Mouse (Mus musculus) hindbrain, postnatal 0 days (tissue): ENCODE measurements at regions not wholly inside any gene's neighbourhood (a gene's known extent, or its start where the extent isn't known, plus 50 kb on each side); places are given as distances from the start of the nearest gene placed in this dataset.

Source experiments
- ATAC-seq: fragments of 200-750 bp; cut with Nextera tagmentation; 2 replicates; pipeline ENCODE4 v1.8.0; 2017; ENCODE audit warnings: mild to moderate bottlenecking, moderate TSS enrichment, moderate library complexity
- DNase-seq: peaks from one replicate; pipeline ENCODE4 v3.0.0-alpha.2; 2015; ENCODE audit warnings: low spot score
- H3K27ac ChIP-seq: fragments of 300-500 bp; sonication (generic); 2 replicates; pipeline ENCODE4 v1.5.1; 2014; ENCODE audit warnings: mild to moderate bottlenecking
- H3K27me3 ChIP-seq: fragments of 300-500 bp; sonication (generic); 2 replicates; pipeline ENCODE4 v1.6.1; 2014; ENCODE audit warnings: low read length, mixed read lengths; ENCODE audit not compliant: insufficient read depth
- H3K36me3 ChIP-seq: fragments of 300-500 bp; sonication (generic); 2 replicates; pipeline ENCODE4 v1.6.1; 2014; ENCODE audit warnings: low read length, mixed read lengths; ENCODE audit not compliant: insufficient read depth
- H3K4me1 ChIP-seq: fragments of 300-500 bp; sonication (generic); 2 replicates; pipeline ENCODE4 v1.6.1; 2014; ENCODE audit warnings: antibody characterized with exemption, low read length, mixed read lengths; ENCODE audit not compliant: insufficient read depth
- H3K4me2 ChIP-seq: fragments of 300-500 bp; sonication (generic); 2 replicates; pipeline ENCODE4 v1.6.1; 2014; ENCODE audit warnings: low read depth, mild to moderate bottlenecking, low read length, moderate library complexity, mixed read lengths
- H3K4me3 ChIP-seq: fragments of 300-500 bp; sonication (generic); 2 replicates; pipeline ENCODE4 v1.5.1; 2014; ENCODE audit warnings: low read length
- H3K9ac ChIP-seq: fragments of 300-500 bp; sonication (generic); replicated peaks from 2 replicates; pipeline ENCODE4 v1.6.1; 2014; ENCODE audit warnings: mild to moderate bottlenecking, low read length, moderate library complexity, mixed read lengths
- H3K9me3 ChIP-seq: fragments of 300-500 bp; sonication (generic); 2 replicates; pipeline ENCODE4 v1.6.1; 2016; ENCODE audit warnings: low read length, mixed read lengths
- CTCF ChIP-seq: IDR thresholded peaks from 2 replicates; pipeline ENCODE4 v1.5.1; 2016; ENCODE audit warnings: antibody characterized with exemption, control low read depth, low read depth
- WGBS: fragments of 180-500 bp; shearing (Covaris S2); extraction: QIAGEN DNeasy Blood & Tissue Kit; methylation state at CpG from one replicate; pipeline ENCODE4 v1.1.7; 2014; 5-methylcytosine and 5-hydroxymethylcytosine counted together

GRCm38 (mm10) chr11:48178943-48179342 lies 190.2 kb upstream of the Sgcd start:
- ATAC-seq (no peak), DNase-seq (no peak)
- no peak overlapping the region for H3K9ac ChIP-seq

DNA sequence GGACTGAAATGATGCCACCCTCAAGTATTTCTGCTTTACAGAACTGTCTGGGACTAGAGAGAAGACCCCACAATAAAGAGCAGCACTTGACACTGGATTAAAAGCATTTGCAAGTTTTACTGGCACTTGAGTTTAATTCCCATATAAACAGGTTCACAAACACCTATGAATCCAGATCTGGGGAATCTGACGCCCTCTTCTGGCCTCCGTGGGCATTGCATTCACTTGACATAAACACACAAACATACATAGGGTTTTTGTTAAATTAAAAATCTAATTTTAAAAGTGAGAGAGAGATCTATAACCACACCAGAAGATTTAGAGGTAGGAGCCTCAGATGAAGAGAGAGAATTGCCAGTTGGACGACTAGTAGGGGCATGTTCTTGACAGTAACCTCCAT lies 189.4 kb upstream of the Sgcd start:
- no peak for DNase-seq

More at GRCm38 (mm10) chr11:48178943-48179342, 190.2 kb upstream of the Sgcd start:
- H3K36me3 ChIP-seq, result no peaks in the 10 kb centered on the region
- peak; percentile 32; the same call in 1 of the 2 replicates for TF ChIP-seq CTCF
- no peaks in the 10 kb centered on the region for H3K4me1 ChIP-seq
- H3K27ac ChIP-seq, result no peak overlapping the region
- H3K4me2 ChIP-seq, result no peak overlapping the region
- no peaks in the 10 kb centered on the region for H3K27me3 ChIP-seq
- no peaks in the 10 kb centered on the region for H3K9me3 ChIP-seq
- no peak overlapping the region for H3K4me3 ChIP-seq

GRCm38 (mm10) chr11:48176451-48176850 lies 187.7 kb upstream of the Sgcd start:
- H3K4me1 ChIP-seq, result no peaks in the 10 kb centered on the region
- H3K4me3 ChIP-seq, result no peak overlapping the region
- H3K27me3 ChIP-seq, result no peaks in the 10 kb centered on the region
- no peak overlapping the region for H3K9ac ChIP-seq
- H3K9me3 ChIP-seq, result no peaks in the 10 kb centered on the region
- H3K4me2 ChIP-seq, result no peak overlapping the region
- ATAC-seq, result no peak
- no peak for DNase-seq
- H3K27ac ChIP-seq, result no peak overlapping the region
- WGBS, result 72% methylated on average over 4 of the region's 4 CpGs
- no peaks in the 10 kb centered on the region for H3K36me3 ChIP-seq
- TF ChIP-seq CTCF, result no peak

More for the DNA sequence above, 189.4 kb upstream of the Sgcd start:
- H3K4me2 ChIP-seq, result no peak overlapping the region
- peak; percentile 26; the same call in 1 of the 2 replicates for TF ChIP-seq CTCF
- no peaks in the 10 kb centered on the region for H3K27me3 ChIP-seq
- no peak overlapping the region for H3K27ac ChIP-seq
- no peaks in the 10 kb centered on the region for H3K9me3 ChIP-seq
- no peak for ATAC-seq
- no peak overlapping the region for H3K4me3 ChIP-seq
- H3K9ac ChIP-seq, result no peak overlapping the region
- no peaks in the 10 kb centered on the region for H3K36me3 ChIP-seq
- H3K4me1 ChIP-seq, result no peaks in the 10 kb centered on the region
- WGBS, result 44% methylated on average over 3 of the region's 3 CpGs

DNA sequence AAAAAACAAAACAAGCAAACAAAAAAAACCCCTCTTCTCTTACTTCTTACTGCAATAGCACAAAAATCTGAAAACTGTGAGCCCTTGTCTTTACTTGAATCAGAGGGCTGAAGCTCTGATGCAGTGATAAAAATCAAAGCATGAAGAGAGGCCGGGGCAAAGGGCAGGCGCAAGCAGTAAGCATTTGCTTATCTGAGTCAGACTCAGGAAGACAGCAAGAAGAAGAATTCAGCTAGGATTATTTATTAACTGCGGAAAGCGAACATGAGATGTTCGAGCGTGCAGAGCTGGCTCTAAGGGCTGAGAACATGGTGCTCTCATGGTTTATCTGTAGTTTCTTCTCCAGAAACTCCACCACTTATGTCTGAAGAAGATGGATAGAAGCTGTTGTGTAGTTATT lies 163.4 kb upstream of the Sgcd start:
- H3K36me3 ChIP-seq, result no peaks in the 10 kb centered on the region
- ATAC-seq, result no peak
- 92% methylated on average over 6 of the region's 6 CpGs for WGBS
- H3K9ac ChIP-seq, result no peak overlapping the region
- DNase-seq, result no peak
- H3K27me3 ChIP-seq, result no peaks in the 10 kb centered on the region
- no peak overlapping the region for H3K4me2 ChIP-seq
- no peak overlapping the region for H3K4me3 ChIP-seq
- no peaks in the 10 kb centered on the region for H3K9me3 ChIP-seq
- no peak overlapping the region for H3K27ac ChIP-seq
- H3K4me1 ChIP-seq, result no peaks in the 10 kb centered on the region
- no peak for TF ChIP-seq CTCF

- no peaks in the 10 kb centered on the region for H3K9me3 ChIP-seq
- no peak for DNase-seq
- ATAC-seq, result no peak
- H3K27me3 ChIP-seq, result no peaks in the 10 kb centered on the region
- no peaks in the 10 kb centered on the region for H3K36me3 ChIP-seq
- no peak overlapping the region for H3K27ac ChIP-seq
- no peak overlapping the region for H3K4me2 ChIP-seq
- H3K4me3 ChIP-seq, result no peak overlapping the region
- no peak for TF ChIP-seq CTCF
- H3K9ac ChIP-seq, result no peak overlapping the region
- H3K4me1 ChIP-seq, result no peaks in the 10 kb centered on the region
These were observed 144.6 kb upstream of the Sgcd start for GRCm38 (mm10) chr11:48133335-48133734.

GRCm38 (mm10) chr11:48098063-48098462 lies 109.3 kb upstream of the Sgcd start:
- Histone ChIP-seq H3K36me3 (no peaks in the 10 kb centered on the region), H3K27ac (no peak overlapping the region), H3K4me1 (no peaks in the 10 kb centered on the region), H3K9ac (no peak overlapping the region), H3K9me3 (no peaks in the 10 kb centered on the region), H3K4me2 (no peak overlapping the region), H3K4me3 (no peak overlapping the region), H3K27me3 (no peaks in the 10 kb centered on the region)
- DNase-seq (no peak), ATAC-seq (no peak)
- TF ChIP-seq CTCF, result no peak
- 91% methylated on average over 3 of the region's 3 CpGs for WGBS

GRCm38 (mm10) chr11:48097455-48097854 lies 108.7 kb upstream of the Sgcd start:
- no peak overlapping the region for H3K27ac ChIP-seq
- no peak overlapping the region for H3K4me2 ChIP-seq
- no peak overlapping the region for H3K9ac ChIP-seq
- DNase-seq (no peak), ATAC-seq (no peak)
- no peak for TF ChIP-seq CTCF
- no peaks in the 10 kb centered on the region for H3K9me3 ChIP-seq
- H3K27me3 ChIP-seq, result no peaks in the 10 kb centered on the region
- no peaks in the 10 kb centered on the region for H3K36me3 ChIP-seq
- 92% methylated on average over 6 of the region's 6 CpGs for WGBS
- no peak overlapping the region for H3K4me3 ChIP-seq
- H3K4me1 ChIP-seq, result no peaks in the 10 kb centered on the region
